25 mouse cellular contexts compared by ENCODE assay signal in the genomic region with DNA sequence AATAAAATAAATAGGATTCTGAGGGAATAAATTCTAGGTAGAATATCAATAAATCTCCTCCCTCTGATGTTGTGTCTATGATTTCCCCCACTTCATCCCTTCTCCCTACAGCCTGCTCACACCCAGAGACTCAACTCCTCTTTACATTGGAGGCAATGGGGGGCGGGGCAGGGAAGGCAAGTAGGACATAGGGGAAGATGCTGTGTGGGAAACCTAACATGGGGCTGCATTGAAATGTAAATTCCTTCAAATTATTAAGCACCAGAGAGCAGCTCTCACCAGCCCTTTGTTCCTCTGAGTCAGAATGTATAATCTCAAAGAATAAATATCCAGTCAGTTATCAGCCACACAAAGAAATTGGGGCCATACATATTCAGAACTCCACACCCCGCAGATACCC.
A peak's percentile ranks its signal among the peaks of the same experiment; 100 is the strongest.
DNase-seq lines count a peak whose midpoint lies in the region; ATAC-seq and TF ChIP-seq lines count a peak whose summit lies in the region.
"Had no signal": no experiment of that assay in that cellular context is flagged by ENCODE, and none has a peak within 500 bp of the region (broad histone marks: within the 10 kb centered on the region; RNA-seq: fewer than 3 reads in every experiment).

No protein-coding gene starts in this region.

- H3K9me3 ChIP-seq in neural tube, embryonic 12.5 days = no peaks in the 10 kb centered on the region
- H3K9me3 ChIP-seq in neural tube, embryonic 15.5 days (replicated peaks) = no peaks in the 10 kb centered on the region
- no peaks in the 10 kb centered on the region for H3K9me3 ChIP-seq in midbrain, embryonic 16.5 days (replicated peaks; ENCODE audit: control insufficient read depth, low read length, poor library complexity, severe bottlenecking)
- H3K9me3 ChIP-seq: embryonic facial prominence, embryonic 13.5 days; heart, embryonic 13.5 days; kidney, embryonic 15.5 days; limb, embryonic 12.5 days; neural tube, embryonic 13.5 days had no signal

- TF ChIP-seq CTCF in kidney, adult 2 months (conservative IDR thresholded peaks at IDR 0.05; ENCODE audit: insufficient read depth, insufficient read length, low read depth, low read length) = no peak

- no peak overlapping the region for H3K27ac ChIP-seq in neural tube, embryonic 12.5 days
- H3K27ac ChIP-seq in neural tube, embryonic 15.5 days (replicated peaks) = no peak overlapping the region
- H3K27ac ChIP-seq in midbrain, embryonic 16.5 days (ENCODE audit: low read length) = no peak overlapping the region
- H3K27ac ChIP-seq in kidney, adult 2 months (ENCODE audit: insufficient read depth, low read depth, low read length) = no peak overlapping the region
- H3K27ac ChIP-seq: embryonic facial prominence, embryonic 13.5 days; gastrocnemius, adult 2 months; heart, embryonic 13.5 days; kidney, embryonic 15.5 days; limb, embryonic 12.5 days; neural tube, embryonic 13.5 days had no signal

- no peaks in the 10 kb centered on the region for H3K36me3 ChIP-seq in neural tube, embryonic 12.5 days
- H3K36me3 ChIP-seq in neural tube, embryonic 15.5 days = no peaks in the 10 kb centered on the region
- H3K36me3 ChIP-seq in midbrain, embryonic 16.5 days (ENCODE audit: control insufficient read depth, insufficient read depth, low read length) = no peaks in the 10 kb centered on the region
- no peaks in the 10 kb centered on the region for H3K36me3 ChIP-seq in kidney, adult 2 months (ENCODE audit: control insufficient read depth, insufficient read depth, low read length)
- H3K36me3 ChIP-seq: embryonic facial prominence, embryonic 13.5 days; heart, embryonic 13.5 days; kidney, embryonic 15.5 days; limb, embryonic 12.5 days; neural tube, embryonic 13.5 days had no signal

- 0 out of 2 replicates have a peak, but pooled peaks have one; percentile 48 for ATAC-seq in neural tube, embryonic 12.5 days (ENCODE audit: low FRiP score, low read depth)
- no peak for ATAC-seq in neural tube, embryonic 15.5 days (ENCODE audit: low FRiP score)
- peak; percentile 54 for ATAC-seq in midbrain, embryonic 16.5 days
- ATAC-seq: intestine, postnatal 0 days; liver, postnatal 0 days; lung, postnatal 0 days had no signal

- no peak overlapping the region for H3K4me2 ChIP-seq in neural tube, embryonic 12.5 days (replicated peaks)
- no peak overlapping the region for H3K4me2 ChIP-seq in neural tube, embryonic 15.5 days
- no peak overlapping the region for H3K4me2 ChIP-seq in midbrain, embryonic 16.5 days (ENCODE audit: low read length)
- H3K4me2 ChIP-seq: embryonic facial prominence, embryonic 13.5 days; heart, embryonic 13.5 days; kidney, embryonic 15.5 days; limb, embryonic 12.5 days; liver, embryonic 11.5 days; neural tube, embryonic 13.5 days had no signal

- no peaks in the 10 kb centered on the region; the same call in 1 of the 2 replicates for H3K4me1 ChIP-seq in neural tube, embryonic 12.5 days
- H3K4me1 ChIP-seq in neural tube, embryonic 15.5 days = no peaks in the 10 kb centered on the region
- peaks cover 2% of the 10 kb centered on the region; the same call in 1 of the 2 replicates for H3K4me1 ChIP-seq in midbrain, embryonic 16.5 days (ENCODE audit: control insufficient read depth, insufficient read depth, low read length)
- H3K4me1 ChIP-seq in kidney, adult 2 months (ENCODE audit: control insufficient read depth, insufficient read depth, low read length) = no peaks in the 10 kb centered on the region
- H3K4me1 ChIP-seq: embryonic facial prominence, embryonic 13.5 days; heart, embryonic 13.5 days; kidney, embryonic 15.5 days; limb, embryonic 12.5 days had no signal

- no peaks in the 10 kb centered on the region for H3K27me3 ChIP-seq in neural tube, embryonic 12.5 days (replicated peaks)
- H3K27me3 ChIP-seq in neural tube, embryonic 15.5 days (replicated peaks) = no peaks in the 10 kb centered on the region
- no peaks in the 10 kb centered on the region for H3K27me3 ChIP-seq in midbrain, embryonic 16.5 days (ENCODE audit: control insufficient read depth, insufficient read depth, low read depth, low read length)
- H3K27me3 ChIP-seq in kidney, adult 2 months (replicated peaks; ENCODE audit: control insufficient read depth, insufficient read depth, low read length) = no peaks in the 10 kb centered on the region
- H3K27me3 ChIP-seq: embryonic facial prominence, embryonic 13.5 days; heart, embryonic 13.5 days; kidney, embryonic 15.5 days; limb, embryonic 12.5 days; neural tube, embryonic 13.5 days had no signal

- WGBS in neural tube, embryonic 12.5 days = 58% methylated on average over 2 of the region's 2 CpGs
- WGBS in neural tube, embryonic 15.5 days = 46% methylated on average over 2 of the region's 2 CpGs
- WGBS in midbrain, embryonic 16.5 days = 31% methylated on average over 2 of the region's 2 CpGs
- 99% methylated on average over 2 of the region's 2 CpGs for WGBS in kidney, adult 2 months

- TF ChIP-seq POLR2A in kidney, adult 2 months (IDR thresholded peaks at IDR 0.05; ENCODE audit: low read depth, low read length) = no peak

- H3K9ac ChIP-seq in neural tube, embryonic 12.5 days = no peak overlapping the region
- H3K9ac ChIP-seq in neural tube, embryonic 15.5 days (replicated peaks) = no peak overlapping the region
- H3K9ac ChIP-seq in midbrain, embryonic 16.5 days (ENCODE audit: low read depth, low read length) = no peak overlapping the region
- H3K9ac ChIP-seq: embryonic facial prominence, embryonic 13.5 days; heart, embryonic 13.5 days; kidney, embryonic 15.5 days; limb, embryonic 12.5 days; liver, postnatal 0 days; neural tube, embryonic 13.5 days had no signal

- H3K4me3 ChIP-seq in neural tube, embryonic 12.5 days = no peak overlapping the region
- H3K4me3 ChIP-seq in neural tube, embryonic 15.5 days (replicated peaks) = no peak overlapping the region
- H3K4me3 ChIP-seq in midbrain, embryonic 16.5 days (ENCODE audit: low read depth, low read length) = no peak overlapping the region
- no peak overlapping the region for H3K4me3 ChIP-seq in kidney, adult 2 months (ENCODE audit: insufficient read depth, low read depth, low read length)
- H3K4me3 ChIP-seq: embryonic facial prominence, embryonic 13.5 days; erythroblast, embryonic 14.5 days; gastrocnemius, adult 2 months; heart, embryonic 13.5 days; kidney, embryonic 15.5 days; limb, embryonic 12.5 days; neural tube, embryonic 13.5 days had no signal

- DNase-seq in heart, adult 11 months = peak; percentile 64
- no peak for DNase-seq in heart, adult 8-10 months (ENCODE audit: low spot score)
- peak; percentile 32 for DNase-seq in mesoderm, embryonic 11.5 days (ENCODE audit: low read depth, low spot score)
- no peak for DNase-seq in spleen, postnatal 36 days (ENCODE audit: low spot score in 2 of 2)
- DNase-seq in kidney, adult 2 months = no peak
- DNase-seq: adrenal gland, postnatal 25 days; cerebellum, adult 11 months; cerebellum, adult 9-11 months; gastrocnemius, adult 2 months; kidney, postnatal 36 days; liver, postnatal 0 days; thymus, adult 2 months; thymus, postnatal 4 days had no signal

Comparison
In these comparisons a context has a peak if more than half of its experiments do, and no peak if none do; other contexts are left out.
1. DNase-seq: peak in heart, adult 11 months (single experiment) and mesoderm, embryonic 11.5 days (single experiment); none in heart, adult 8-10 months (single experiment), spleen, postnatal 36 days (0 of 2) and kidney, adult 2 months (single experiment).